ENCODE assay signal across 19 mouse cellular contexts in genomic region chr7:132464894-132465293, GRCm38 (mm10).
"Had no signal": no experiment of that assay in that cellular context is flagged by ENCODE, and none has a peak within 500 bp of the region (broad histone marks: within the 10 kb centered on the region; RNA-seq: fewer than 3 reads in every experiment).

No protein-coding gene starts in this region.

- H3K4me1 ChIP-seq: lung, embryonic 15.5 days; midbrain, embryonic 12.5 days; neural tube, embryonic 13.5 days; neural tube, embryonic 15.5 days had no signal

- H3K9ac ChIP-seq: liver, embryonic 14.5 days; lung, embryonic 15.5 days; midbrain, embryonic 12.5 days; neural tube, embryonic 13.5 days; neural tube, embryonic 15.5 days had no signal

- H3K4me2 ChIP-seq: lung, embryonic 15.5 days; midbrain, embryonic 12.5 days; neural tube, embryonic 13.5 days; neural tube, embryonic 15.5 days had no signal

- DNase-seq: lung, postnatal 14 days; lung, postnatal 36 days; midbrain, embryonic 14.5 days; retina, postnatal 1 day; right cerebral cortex, adult 18-20 months; right cerebral cortex, postnatal 25 days; right cerebral cortex, postnatal 4 days; spleen, adult 18-20 months; thymus, adult 18-20 months; thymus, postnatal 14 days; thymus, postnatal 36 days had no signal

- H3K36me3 ChIP-seq: lung, embryonic 15.5 days; midbrain, embryonic 10.5 days; midbrain, embryonic 12.5 days; neural tube, embryonic 13.5 days; neural tube, embryonic 15.5 days had no signal

- ATAC-seq: midbrain, embryonic 16.5 days had no signal

- H3K9me3 ChIP-seq: lung, embryonic 15.5 days; midbrain, embryonic 10.5 days; midbrain, embryonic 12.5 days; neural tube, embryonic 13.5 days; neural tube, embryonic 15.5 days had no signal

- H3K4me3 ChIP-seq: lung, embryonic 15.5 days; midbrain, embryonic 10.5 days; midbrain, embryonic 12.5 days; myocyte; neural tube, embryonic 13.5 days; neural tube, embryonic 15.5 days had no signal

- H3K27ac ChIP-seq: liver, embryonic 14.5 days; lung, embryonic 15.5 days; midbrain, embryonic 10.5 days; midbrain, embryonic 12.5 days; neural tube, embryonic 13.5 days; neural tube, embryonic 15.5 days had no signal

- H3K27me3 ChIP-seq: lung, embryonic 15.5 days; neural tube, embryonic 13.5 days; neural tube, embryonic 15.5 days had no signal
